Mouse (Mus musculus) kidney, postnatal 0 days (tissue): Measurements from ENCODE around the gene Olfr450. TPM values are rescaled to one million over a fixed set of nuclear protein-coding genes. Genes with fewer than 3 reads are reported as not detected.

ENCODE experiments used
- ATAC-seq: fragments of 200-750 bp; cut with Nextera tagmentation; replicated peaks from 2 replicates; pipeline ENCODE4 v1.8.0; 2017; ENCODE audit warnings: low read depth, moderate number of reproducible peaks, moderate TSS enrichment, moderate library complexity; ENCODE audit not compliant: low FRiP score
- DNase-seq: peaks from one replicate; pipeline ENCODE4 v3.0.0-alpha.2; 2016; ENCODE audit warnings: low spot score
- H3K27ac ChIP-seq: fragments of 300-500 bp; sonication (generic); 2 replicates; pipeline ENCODE4 v1.5.1; 2014; ENCODE audit warnings: mild to moderate bottlenecking
- H3K27me3 ChIP-seq: fragments of 300-500 bp; sonication (generic); 2 replicates; pipeline ENCODE4 v1.6.1; 2014; ENCODE audit warnings: low read length, mixed read lengths; ENCODE audit not compliant: insufficient read depth
- H3K36me3 ChIP-seq: fragments of 300-500 bp; sonication (generic); 2 replicates; pipeline ENCODE4 v1.6.1; 2014; ENCODE audit warnings: low read length, mixed read lengths; ENCODE audit not compliant: insufficient read depth
- H3K4me1 ChIP-seq: fragments of 300-500 bp; sonication (generic); replicated peaks from 2 replicates; pipeline ENCODE4 v1.6.1; 2014; ENCODE audit warnings: antibody characterized with exemption, low read length, mixed read lengths; ENCODE audit not compliant: insufficient read depth
- H3K4me2 ChIP-seq: fragments of 300-500 bp; sonication (generic); 2 replicates; pipeline ENCODE4 v1.6.1; 2014; ENCODE audit warnings: mild to moderate bottlenecking, low read length, moderate library complexity, mixed read lengths
- H3K4me3 ChIP-seq: fragments of 300-500 bp; sonication (generic); replicated peaks from 2 replicates; pipeline ENCODE4 v1.5.1; 2014; ENCODE audit warnings: low read depth, low read length
- H3K9ac ChIP-seq: fragments of 300-500 bp; sonication (generic); 2 replicates; pipeline ENCODE4 v1.6.1; 2014; ENCODE audit warnings: low read depth, low read length
- H3K9me3 ChIP-seq: fragments of 300-500 bp; sonication (generic); replicated peaks from 2 replicates; pipeline ENCODE4 v1.6.1; 2016; ENCODE audit warnings: low read length, inconsistent platforms, mixed read lengths
- CTCF ChIP-seq: IDR thresholded peaks from 2 replicates; pipeline ENCODE4 v1.5.1; 2016; ENCODE audit warnings: antibody characterized with exemption, low read depth, mild to moderate bottlenecking, moderate library complexity
- WGBS: fragments of 180-500 bp; shearing (Covaris S2); extraction: QIAGEN DNeasy Blood & Tissue Kit; methylation state at CpG from one replicate; pipeline ENCODE4 v1.1.7; 2014; 5-methylcytosine and 5-hydroxymethylcytosine counted together
- polyA plus RNA-seq: library from polyadenylated mRNA; unstranded; fragments of >200 nt; fragmentation: Nextera tagmentation; extraction: Ambion mirVana; gene quantifications from 2 replicates; pipeline ENCODE4 v1.2.1, GENCODE M21; 2015

Olfr450 gene
- polyA plus RNA-seq, 1 experiment from 2014 or later: not detected

DNA sequence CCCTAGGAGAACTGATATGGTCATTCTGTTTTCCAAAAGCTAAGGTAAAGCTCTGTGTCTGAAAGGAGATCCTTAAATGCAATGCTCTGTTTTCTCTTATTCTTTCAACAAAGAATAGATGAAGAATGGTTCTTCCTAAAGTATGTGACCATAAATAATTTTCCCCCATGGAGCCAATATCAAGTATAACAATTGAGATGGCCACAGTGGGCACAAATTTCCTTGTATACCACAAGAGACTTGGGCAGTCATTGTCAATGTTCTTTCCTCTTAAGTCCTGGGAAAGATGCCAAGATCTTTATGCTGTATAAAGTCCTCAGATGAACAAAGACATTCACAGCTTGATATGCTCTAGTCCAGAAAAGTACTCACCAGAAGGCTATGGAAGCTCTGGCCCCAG lies 22.3 kb downstream of the Olfr450 start, which contains the start of gene Olfr449:
Olfr449 (plus strand) TSS at position 301 of the 400 bp plus-strand sequence.
- Histone ChIP-seq H3K4me2 (no peak within 1 kb of the TSS), H3K4me1 (no peaks in the 10 kb centered on the region), H3K9ac (no peak within 1 kb of the TSS), H3K27me3 (no peaks in the 10 kb centered on the region), H3K9me3 (no peaks in the 10 kb centered on the region), H3K36me3 (no peaks in the 10 kb centered on the region), H3K27ac (no peak within 1 kb of the TSS), H3K4me3 (no peak within 1 kb of the TSS)
- ATAC-seq (no peak), DNase-seq (no peak)
- TF ChIP-seq CTCF: no peak

DNA sequence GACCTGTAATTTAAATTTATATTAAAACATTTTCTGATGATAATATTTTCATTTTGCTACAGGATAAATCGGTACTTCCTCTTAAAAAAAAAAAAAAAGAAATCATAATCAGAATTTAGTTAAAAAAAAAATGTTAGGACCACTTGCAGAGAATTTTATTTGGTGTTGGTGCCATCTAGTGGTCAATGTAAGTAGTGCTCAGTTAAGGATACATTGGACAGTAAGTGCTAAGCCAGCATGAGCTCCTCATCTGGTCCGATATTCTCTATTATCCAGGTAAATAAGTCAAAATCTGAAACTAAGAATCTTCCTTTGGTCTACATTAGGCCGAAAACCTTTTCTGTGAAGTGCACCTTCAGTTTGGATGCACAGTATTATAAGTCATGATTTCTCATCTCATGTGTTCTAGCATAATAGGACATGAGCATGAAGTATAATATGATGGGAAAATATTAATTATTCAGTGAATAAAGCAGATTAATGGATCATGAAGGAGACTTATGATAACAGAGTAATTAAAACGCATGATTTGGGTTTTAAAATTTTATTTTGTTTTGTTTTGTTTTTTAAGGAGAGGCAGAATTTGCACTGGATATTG lies 48.6 kb downstream of the Olfr450 start:
- H3K9ac ChIP-seq: no peak overlapping the region
- no peaks in the 10 kb centered on the region for H3K27me3 ChIP-seq
- no peaks in the 10 kb centered on the region for H3K4me1 ChIP-seq
- 11% methylated on average over 4 of the region's 4 CpGs for WGBS
- H3K4me2 ChIP-seq: no peak overlapping the region
- H3K27ac ChIP-seq: no peak overlapping the region
- DNase-seq (peak; percentile 69), ATAC-seq (no peak)
- H3K36me3 ChIP-seq: no peaks in the 10 kb centered on the region
- peak; percentile 78 for TF ChIP-seq CTCF
- H3K9me3 ChIP-seq: no peaks in the 10 kb centered on the region
- no peak overlapping the region for H3K4me3 ChIP-seq

Other genes with a start within 250 kb of the Olfr450 start
- gene Tcaf3, start 214.2 kb upstream of the Olfr450 start, polyA plus RNA-seq: not detected in 2 replicates
- gene Tcaf2, start 166.7 kb upstream of the Olfr450 start, polyA plus RNA-seq: 3.0 and 3.2 TPM in 2 replicates
- 59.6 and 63.4 TPM in 2 replicates for gene Tcaf1, start 101.9 kb upstream of the Olfr450 start, polyA plus RNA-seq
- not detected in 2 replicates for gene Olfr453, start 72.6 kb upstream of the Olfr450 start, polyA plus RNA-seq
- gene Olfr38, start 55.5 kb upstream of the Olfr450 start, polyA plus RNA-seq: not detected in 2 replicates
- not detected in 2 replicates for gene Olfr452, start 26.8 kb upstream of the Olfr450 start, polyA plus RNA-seq
- gene Olfr449, start 22.4 kb downstream of the Olfr450 start, polyA plus RNA-seq: not detected in 2 replicates
- gene Olfr448, start 78.5 kb downstream of the Olfr450 start, polyA plus RNA-seq: not detected in 2 replicates
- gene Olfr447, start 96.9 kb downstream of the Olfr450 start, polyA plus RNA-seq: not detected in 2 replicates
- gene Olfr446, start 109.4 kb downstream of the Olfr450 start, polyA plus RNA-seq: not detected in 2 replicates
- gene Olfr444, start 137.1 kb downstream of the Olfr450 start, polyA plus RNA-seq: not detected in 2 replicates